Mouse (Mus musculus): ENCODE data around the gene Eef2. TPM values are rescaled to one million over a fixed set of nuclear protein-coding genes. Genes with fewer than 3 reads are reported as not detected.

Gene Eef2
- polyA plus RNA-seq, 2 experiments, result 233 to 570 TPM

DNA sequence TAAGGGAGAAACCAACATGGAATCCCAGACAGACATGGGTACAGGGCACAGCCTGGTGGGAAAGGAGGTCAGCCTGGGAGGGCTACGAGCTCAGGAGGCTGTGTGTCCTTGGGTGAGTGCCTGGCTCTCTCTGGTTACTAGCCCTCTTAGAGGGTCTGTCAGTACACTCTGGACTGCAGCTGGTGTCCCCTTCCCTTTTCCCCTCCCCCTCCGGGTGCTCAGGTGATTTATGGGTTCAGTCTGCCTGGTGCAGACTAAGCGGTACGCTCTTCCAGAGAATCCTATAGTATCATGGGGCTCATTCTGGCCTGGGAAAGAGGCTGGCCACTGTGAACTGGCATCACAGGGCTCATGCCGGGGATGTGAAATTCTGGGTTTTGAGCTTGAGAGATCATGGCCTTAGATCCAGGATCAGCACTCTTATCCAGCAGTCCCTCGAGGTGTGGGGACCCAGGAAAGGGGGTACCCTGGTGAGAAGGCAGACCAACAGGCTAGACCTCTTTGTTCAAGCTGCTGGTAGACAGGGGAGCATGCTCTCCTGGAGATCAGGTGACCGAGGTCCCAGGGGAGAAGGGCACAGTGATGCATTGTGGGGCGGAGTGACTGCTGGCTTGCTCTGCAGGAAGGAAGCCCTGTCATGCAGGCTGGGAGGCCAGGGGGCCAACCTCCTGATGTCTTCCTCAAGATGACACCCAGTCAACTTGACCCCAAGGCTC lies 14.7 kb upstream of the Eef2 start:
- Histone ChIP-seq H3K36me3 (replicated peaks; ENCODE audit: control insufficient read depth, insufficient read depth, low read depth) (peaks cover 20% of the 10 kb centered on the region), H3K4me1 (replicated peaks; ENCODE audit: control insufficient read depth in 2 of 2, insufficient read depth in 2 of 2, low read length in 1 of 2) (peaks cover 0 to 7% of the 10 kb centered on the region in 2 experiments; a peak in 3 of 4 replicates), H3K4me2 (ENCODE audit: low read depth) (no peak overlapping the region), H3K9me3 (ENCODE audit: control insufficient read depth, low read length) (no peaks in the 10 kb centered on the region), H3K9ac (replicated peaks) (no peak overlapping the region), H3K27ac (no peak overlapping the region), H3K27me3 (ENCODE audit: control insufficient read depth, insufficient read depth, low read length) (no peaks in the 10 kb centered on the region), H3K4me3 (ENCODE audit: insufficient read depth in 1 of 2, low read depth in 2 of 2, low read length in 2 of 2) (no peak overlapping the region)
- no peak for TF ChIP-seq CTCF (IDR thresholded peaks at IDR 0.05; ENCODE audit: low read depth)
- no peak for TF ChIP-seq EP300 (IDR thresholded peaks at IDR 0.05; ENCODE audit: low read depth)
- ATAC-seq (ENCODE audit: insufficient read depth) (0 out of 2 replicates have a peak, but pooled peaks have one; percentile 3), DNase-seq (ENCODE audit: low read depth in 3 of 3, low spot score in 3 of 3) (no peak)
- WGBS (ENCODE audit: insufficient replicate concordance), result 67% methylated on average over 8 of the region's 8 CpGs

- ATAC-seq (ENCODE audit: insufficient read depth), result 0 out of 2 replicates have a peak, but pooled peaks have one; percentile 14
- Histone ChIP-seq H3K27ac (no peak overlapping the region), H3K9ac (replicated peaks) (no peak overlapping the region), H3K4me2 (ENCODE audit: low read depth) (no peak overlapping the region), H3K9me3 (ENCODE audit: control insufficient read depth, low read length) (no peaks in the 10 kb centered on the region), H3K4me1 (replicated peaks; ENCODE audit: control insufficient read depth in 2 of 2, insufficient read depth in 2 of 2, low read length in 1 of 2) (peaks cover 0 to 8% of the 10 kb centered on the region in 2 experiments; a peak in 3 of 4 replicates), H3K27me3 (ENCODE audit: control insufficient read depth, insufficient read depth, low read length) (no peaks in the 10 kb centered on the region), H3K36me3 (replicated peaks; ENCODE audit: control insufficient read depth, insufficient read depth, low read depth) (peaks cover 15% of the 10 kb centered on the region), H3K4me3 (ENCODE audit: insufficient read depth in 1 of 2, low read depth in 2 of 2, low read length in 2 of 2) (no peak overlapping the region)
- 21% methylated on average over 2 of the region's 2 CpGs for WGBS (ENCODE audit: insufficient replicate concordance)
- TF ChIP-seq EP300 (IDR thresholded peaks at IDR 0.05; ENCODE audit: low read depth) (no peak), CTCF (IDR thresholded peaks at IDR 0.05; ENCODE audit: low read depth) (no peak)
- DNase-seq (ENCODE audit: low read depth in 3 of 3, low spot score in 3 of 3), result no peak
These were observed 14.1 kb upstream of the Eef2 start for GRCm38 (mm10) chr10:81162318-81162652.

GRCm38 (mm10) chr10:81165118-81165517 lies 11.3 kb upstream of the Eef2 start:
- no peak overlapping the region for H3K9ac ChIP-seq (replicated peaks)
- H3K4me3 ChIP-seq (ENCODE audit: insufficient read depth in 1 of 2, low read depth in 2 of 2, low read length in 2 of 2), result no peak overlapping the region
- WGBS (ENCODE audit: insufficient replicate concordance), result 78% methylated on average over 8 of the region's 8 CpGs
- no peaks in the 10 kb centered on the region for H3K9me3 ChIP-seq (ENCODE audit: control insufficient read depth, low read length)
- peaks cover 6 to 17% of the 10 kb centered on the region in 2 experiments for H3K4me1 ChIP-seq (replicated peaks; ENCODE audit: control insufficient read depth in 2 of 2, insufficient read depth in 2 of 2, low read length in 1 of 2)
- TF ChIP-seq CTCF (IDR thresholded peaks at IDR 0.05; ENCODE audit: low read depth) (no peak), EP300 (IDR thresholded peaks at IDR 0.05; ENCODE audit: low read depth) (no peak)
- H3K36me3 ChIP-seq (replicated peaks; ENCODE audit: control insufficient read depth, insufficient read depth, low read depth), result peaks cover 6% of the 10 kb centered on the region
- no peak for ATAC-seq (ENCODE audit: insufficient read depth)
- H3K27me3 ChIP-seq (ENCODE audit: control insufficient read depth, insufficient read depth, low read length), result no peaks in the 10 kb centered on the region
- H3K27ac ChIP-seq, result no peak overlapping the region
- no peak overlapping the region for H3K4me2 ChIP-seq (ENCODE audit: low read depth)
- no peak for DNase-seq (ENCODE audit: low read depth in 3 of 3, low spot score in 3 of 3)

- H3K4me2 ChIP-seq (ENCODE audit: low read depth), result peak within 1 kb of the TSS; percentile 99
- H3K27me3 ChIP-seq (ENCODE audit: control insufficient read depth, insufficient read depth, low read length), result no peaks in the 10 kb centered on the region
- H3K4me1 ChIP-seq (replicated peaks; ENCODE audit: control insufficient read depth in 2 of 2, insufficient read depth in 2 of 2, low read length in 1 of 2), result peaks cover 6 to 15% of the 10 kb centered on the region in 2 experiments
- H3K4me3 ChIP-seq (ENCODE audit: insufficient read depth in 1 of 2, low read depth in 2 of 2, low read length in 2 of 2), result peak within 1 kb of the TSS; percentile 83 to 93
- TF ChIP-seq EP300 (IDR thresholded peaks at IDR 0.05; ENCODE audit: low read depth) (no peak), CTCF (IDR thresholded peaks at IDR 0.05; ENCODE audit: low read depth) (no peak)
- no peaks in the 10 kb centered on the region; the same call in none of the 2 replicates for H3K36me3 ChIP-seq (replicated peaks; ENCODE audit: control insufficient read depth, insufficient read depth, low read depth)
- ATAC-seq (ENCODE audit: insufficient read depth) (peak; percentile 84), DNase-seq (ENCODE audit: low read depth in 3 of 3, low spot score in 3 of 3) (peak; percentile 99)
- WGBS (ENCODE audit: insufficient replicate concordance), result under 1% methylated on average over 63 of the region's 64 CpGs
- H3K9me3 ChIP-seq (ENCODE audit: control insufficient read depth, low read length), result no peaks in the 10 kb centered on the region
- peak within 1 kb of the TSS; percentile 93 for H3K27ac ChIP-seq
- peak within 1 kb of the TSS; percentile 89 for H3K9ac ChIP-seq (replicated peaks)
These were observed 9.0 kb upstream of the Eef2 start, which contains the start of gene Pias4 for GRCm38 (mm10) chr10:81167200-81168086. Gene Pias4 (minus strand): TSS chr10:81167923.

DNA sequence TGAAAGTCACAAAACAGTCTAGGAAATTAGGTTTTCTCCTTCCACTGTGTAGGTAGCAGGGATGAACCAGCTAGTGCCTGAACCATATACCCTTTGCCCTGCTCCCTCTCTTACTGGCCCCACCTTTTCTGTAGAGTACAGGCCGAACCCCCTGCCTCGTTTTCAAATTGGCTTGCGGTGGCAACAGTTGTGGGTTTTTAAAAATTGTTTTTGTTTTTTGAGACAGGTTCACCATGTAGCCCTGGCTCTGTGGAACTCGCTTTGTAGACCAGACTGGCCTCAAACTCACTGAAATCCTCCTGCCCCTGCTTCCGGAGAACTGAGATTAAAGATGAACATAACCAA lies 8.4 kb upstream of the Eef2 start:
- TF ChIP-seq EP300 (IDR thresholded peaks at IDR 0.05; ENCODE audit: low read depth) (no peak), CTCF (IDR thresholded peaks at IDR 0.05; ENCODE audit: low read depth) (no peak)
- DNase-seq (ENCODE audit: low read depth in 3 of 3, low spot score in 3 of 3), result no peak
- H3K27ac ChIP-seq, result peak overlapping the region; percentile 93
- peak overlapping the region; percentile 54 to 83 for H3K4me3 ChIP-seq (ENCODE audit: insufficient read depth in 1 of 2, low read depth in 2 of 2, low read length in 2 of 2)
- peaks cover 6 to 12% of the 10 kb centered on the region in 2 experiments for H3K4me1 ChIP-seq (replicated peaks; ENCODE audit: control insufficient read depth in 2 of 2, insufficient read depth in 2 of 2, low read length in 1 of 2)
- peak; percentile 58 for ATAC-seq (ENCODE audit: insufficient read depth)
- 4% methylated on average over 5 of the region's 5 CpGs for WGBS (ENCODE audit: insufficient replicate concordance)
- H3K27me3 ChIP-seq (ENCODE audit: control insufficient read depth, insufficient read depth, low read length), result no peaks in the 10 kb centered on the region
- H3K9me3 ChIP-seq (ENCODE audit: control insufficient read depth, low read length), result no peaks in the 10 kb centered on the region
- H3K4me2 ChIP-seq (ENCODE audit: low read depth), result peak overlapping the region; percentile 99
- peak overlapping the region; percentile 78 for H3K9ac ChIP-seq (replicated peaks)
- no peaks in the 10 kb centered on the region; the same call in none of the 2 replicates for H3K36me3 ChIP-seq (replicated peaks; ENCODE audit: control insufficient read depth, insufficient read depth, low read depth)
